Mouse (Mus musculus) heart, adult 8-10 months (tissue): ENCODE measurements at regions not wholly inside any gene's neighbourhood (a gene's known extent, or its start where the extent isn't known, plus 50 kb on each side); places are given as distances from the start of the nearest gene placed in this dataset.

Source experiments
- DNase-seq: peaks from one replicate; pipeline ENCODE4 v3.0.0; 2022; ENCODE audit warnings: low spot score

DNA sequence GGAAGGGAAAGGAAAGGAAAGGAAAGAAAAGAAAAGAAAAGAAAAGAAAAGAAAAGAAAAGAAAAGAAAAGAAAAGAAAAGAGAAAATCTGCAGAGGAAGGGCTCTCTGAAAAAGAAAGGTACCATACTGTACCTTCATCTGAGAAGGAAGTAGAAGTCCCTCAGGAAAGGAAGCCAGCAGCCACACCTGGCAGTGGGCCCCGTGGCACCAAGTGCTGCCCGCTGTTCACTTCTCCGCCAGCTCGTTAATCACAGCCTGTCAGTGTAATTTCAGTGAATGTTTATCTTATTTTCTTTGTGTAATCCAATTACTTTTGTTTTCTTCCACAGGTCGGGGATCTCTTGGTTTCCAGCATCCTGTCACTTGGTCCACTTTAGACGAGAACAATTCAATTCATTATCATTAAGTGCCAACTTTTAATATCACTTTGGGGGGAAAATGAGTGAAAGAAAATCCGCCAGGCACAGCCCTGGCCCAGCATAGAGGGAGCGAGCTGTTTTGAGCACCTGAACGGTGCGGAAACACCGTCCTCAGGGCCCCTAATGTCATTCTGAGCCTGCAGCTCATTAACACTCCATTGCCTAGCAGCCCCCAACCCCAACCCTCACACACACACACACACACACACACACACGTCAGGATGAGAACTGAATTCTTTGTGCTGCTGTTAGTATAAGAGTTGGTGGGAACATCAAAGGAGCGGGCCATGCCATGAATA is 309.7 kb downstream of the Irx2 start:
- DNase-seq: no peak

DNA sequence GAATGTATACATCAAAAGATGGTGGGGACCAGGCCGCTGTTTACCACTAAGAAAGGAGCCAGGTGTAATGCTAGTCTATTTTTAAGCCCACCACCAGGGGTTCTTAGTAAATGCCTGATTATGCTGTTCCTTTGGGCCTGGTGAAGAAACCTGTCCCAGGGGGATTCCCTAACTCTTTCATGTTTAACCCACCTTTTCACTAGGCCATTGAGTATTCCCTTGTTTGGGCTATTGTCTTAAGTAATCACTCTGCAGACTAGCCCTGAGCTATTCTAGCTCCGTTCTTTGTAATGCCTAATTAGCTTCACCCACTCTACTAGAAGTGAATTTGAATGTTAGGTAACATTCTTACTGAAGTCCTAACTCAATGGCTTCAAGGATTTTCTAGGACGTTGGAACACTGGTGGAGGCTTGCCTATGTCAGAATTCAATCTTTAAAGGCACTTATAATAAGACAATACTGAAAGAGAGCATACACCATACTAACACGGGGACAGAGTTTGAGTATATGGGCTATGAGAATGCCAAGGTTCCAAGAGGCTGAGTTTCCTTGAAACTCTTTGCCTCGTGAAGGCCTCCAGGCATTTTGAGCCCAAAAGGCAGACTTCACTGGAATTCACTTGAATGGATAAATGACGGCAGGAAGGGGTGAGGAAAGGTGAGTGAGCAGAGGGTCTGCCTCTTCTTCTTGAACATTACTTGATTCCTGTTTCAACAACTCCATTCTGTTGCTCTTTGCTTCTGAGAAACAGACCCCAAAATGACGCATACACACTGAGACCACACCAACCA is 312.7 kb upstream of the Irx4 start:
- no peak for DNase-seq

DNA sequence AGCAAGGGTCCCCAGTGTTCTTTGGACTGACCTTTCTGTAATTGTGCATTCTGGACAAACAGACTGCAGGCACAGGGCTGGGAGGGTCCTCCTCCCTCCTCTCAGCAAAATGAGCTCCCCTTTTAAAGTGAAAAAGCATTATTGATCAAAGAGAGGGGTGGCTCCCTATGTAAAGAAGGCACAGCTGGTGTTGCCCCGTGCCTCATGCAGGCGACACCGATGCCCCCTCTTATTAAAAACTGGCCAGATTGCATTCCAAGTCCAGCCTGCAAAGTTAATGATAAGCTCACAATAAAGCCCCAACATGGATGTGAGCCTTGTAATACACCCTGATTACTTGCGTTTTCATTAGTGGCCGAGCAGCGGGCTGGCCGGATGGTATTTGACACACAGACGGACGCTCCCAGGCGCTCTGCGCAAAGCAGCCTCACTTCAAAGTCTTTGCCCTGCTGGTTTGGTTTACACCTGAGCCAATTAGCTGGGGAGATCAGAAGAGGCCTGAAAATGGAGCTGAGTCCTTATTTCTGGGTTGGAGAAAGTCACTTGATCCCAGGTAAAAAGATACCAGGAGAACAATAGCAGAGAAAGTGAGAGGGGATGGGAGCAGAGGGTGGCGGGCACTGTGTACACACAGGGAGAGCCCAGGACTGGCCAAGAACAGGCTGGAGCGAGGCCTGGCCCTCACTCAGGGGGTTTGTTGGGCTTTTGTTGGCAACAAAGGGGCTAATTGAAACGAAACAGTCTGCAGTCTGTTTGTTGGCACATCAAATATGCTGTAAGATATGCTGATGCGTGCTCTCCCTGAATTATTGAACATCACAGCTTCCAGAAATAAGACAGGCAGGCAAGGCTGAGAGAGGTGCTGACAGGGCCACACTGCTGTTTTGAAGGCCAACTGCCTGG is 301.4 kb upstream of the Irx4 start:
- DNase-seq: no peak

DNA sequence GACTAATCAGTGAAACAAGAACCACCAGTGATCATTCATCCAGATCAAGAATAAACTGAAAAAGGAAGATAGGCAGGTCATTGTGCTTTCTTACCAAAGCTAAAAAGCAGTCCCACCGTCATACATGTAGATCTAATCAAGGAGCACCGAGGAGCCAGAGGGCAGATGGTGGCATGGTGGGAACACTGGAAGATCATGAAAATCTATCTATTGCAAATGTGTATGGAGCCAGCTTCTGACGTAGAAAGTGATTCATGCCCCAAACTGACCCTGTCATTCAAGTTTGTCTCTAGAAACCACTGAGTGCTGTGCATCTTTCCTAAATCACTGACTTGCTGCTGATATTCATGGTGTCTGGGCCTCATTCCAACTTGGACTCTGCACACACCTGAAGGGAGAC is 299.0 kb upstream of the Irx4 start:
- no peak for DNase-seq

DNA sequence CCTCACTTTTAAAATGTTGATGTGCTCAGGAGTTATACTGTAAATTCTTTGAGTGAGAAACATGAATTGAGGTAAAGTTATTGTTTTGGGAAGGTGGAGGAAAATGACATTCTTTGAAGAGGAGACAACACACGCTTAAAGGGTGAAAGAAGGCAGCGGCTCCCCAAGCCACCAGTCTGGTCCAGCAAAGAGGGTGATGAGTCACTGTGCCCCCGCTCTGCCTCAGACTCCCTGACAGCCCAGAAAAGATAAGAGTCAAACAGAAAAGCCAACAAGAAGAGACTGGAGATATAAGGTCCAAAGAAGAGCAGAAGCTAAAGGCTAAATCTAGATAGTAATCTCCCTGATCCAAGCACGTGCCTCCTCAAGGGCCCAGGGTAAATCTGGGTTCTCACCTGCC is 288.1 kb upstream of the Irx4 start:
- no peak for DNase-seq

GRCm38 (mm10) chr13:72972894-72973293 is 287.4 kb upstream of the Irx4 start:
- no peak for DNase-seq

DNA sequence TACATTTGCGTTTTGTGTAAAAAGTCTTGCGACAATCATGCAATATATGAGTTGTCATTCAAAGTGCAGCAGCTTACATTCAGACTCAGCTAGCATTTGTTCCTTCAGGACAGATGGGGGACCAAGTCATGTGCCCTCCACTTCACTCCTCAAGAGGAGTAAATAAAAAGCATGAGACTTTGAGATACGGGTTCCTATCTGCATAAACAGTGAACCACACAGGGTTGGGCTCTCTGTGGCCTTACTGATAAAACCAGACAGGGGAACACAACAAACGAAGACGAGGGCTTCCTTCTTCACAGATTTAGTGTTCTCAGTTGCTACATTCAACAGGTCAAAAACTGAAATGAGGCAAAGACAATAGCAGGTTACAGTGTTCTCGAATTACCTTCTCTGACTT is 283.1 kb upstream of the Irx4 start:
- no peak for DNase-seq

DNA sequence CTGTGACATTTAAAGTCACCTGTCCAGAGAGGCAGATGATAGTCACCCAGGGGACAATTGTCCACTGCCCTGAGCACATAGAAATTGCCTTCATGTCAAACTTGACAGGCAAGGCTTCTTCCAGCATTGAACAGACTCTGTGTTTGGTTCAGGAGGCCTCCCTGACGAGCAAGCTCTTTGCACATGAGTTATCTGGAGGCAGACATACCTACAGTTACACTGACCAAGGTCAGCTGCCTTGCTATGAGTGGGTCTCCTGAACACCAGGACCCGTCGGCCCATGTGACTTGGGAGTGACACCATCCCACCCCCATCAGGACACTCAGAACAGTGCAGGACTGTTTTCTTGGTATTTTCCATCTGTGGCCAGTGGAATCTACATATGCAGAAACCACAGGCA is 282.3 kb upstream of the Irx4 start:
- no peak for DNase-seq

DNA sequence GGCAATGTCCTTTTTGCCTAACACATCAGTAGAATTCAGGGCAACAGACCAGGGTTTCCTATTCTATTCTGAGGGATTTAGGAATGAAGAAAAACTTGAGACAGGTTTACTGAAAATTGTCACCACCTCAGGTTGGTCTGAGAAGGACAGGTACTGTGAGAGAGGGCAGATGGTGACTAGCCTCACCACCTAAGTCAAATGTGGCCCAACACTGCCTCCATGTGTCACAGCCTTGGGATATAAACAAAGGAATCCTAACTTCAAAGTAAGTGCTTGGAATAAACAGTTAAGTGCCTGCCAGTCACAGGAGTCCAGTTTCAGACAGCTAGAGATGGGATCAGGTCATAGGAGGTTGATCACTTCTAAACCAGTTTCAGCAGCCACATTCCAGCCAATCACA is 281.3 kb upstream of the Irx4 start:
- DNase-seq: no peak

DNA sequence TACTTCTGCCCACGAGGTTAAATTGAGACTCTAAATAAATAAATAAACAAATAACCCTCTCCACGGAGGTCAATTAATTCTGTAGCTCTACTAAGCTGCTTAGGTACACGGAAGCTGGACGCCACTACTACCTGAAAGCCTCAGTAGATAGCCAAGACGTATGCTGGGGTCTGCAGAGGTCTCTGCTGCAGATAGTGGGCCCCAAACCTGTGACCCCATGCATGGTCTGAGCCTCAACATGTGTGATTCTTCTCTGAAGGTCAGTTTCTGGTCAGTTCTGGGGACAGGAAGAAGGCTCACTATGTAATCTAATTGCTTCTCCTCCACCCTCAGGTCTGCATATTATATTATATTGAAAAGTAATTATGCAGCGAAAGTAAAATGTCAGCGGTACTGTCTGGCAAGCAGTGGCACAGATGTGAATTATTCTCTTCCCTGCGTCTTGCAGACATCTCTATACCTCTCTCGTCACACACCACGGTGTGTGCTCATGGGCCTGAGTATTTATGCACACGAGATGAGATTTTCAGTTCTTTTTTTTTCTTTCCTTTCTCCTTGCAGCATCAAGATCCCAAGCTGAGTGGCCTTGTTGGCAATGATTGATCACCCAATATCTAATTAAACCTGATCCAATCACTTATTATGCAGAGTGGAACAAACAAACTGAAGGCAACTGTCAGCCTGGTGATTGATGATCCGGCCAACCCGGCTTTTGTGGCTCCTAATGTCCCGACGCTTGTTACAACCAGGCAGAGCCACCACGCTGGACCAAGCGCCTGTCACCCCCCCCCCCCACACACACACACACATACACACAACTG is 267.5 kb upstream of the Irx4 start:
- DNase-seq: no peak

- no peak for DNase-seq
These were observed 266.8 kb upstream of the Irx4 start for GRCm38 (mm10) chr13:72993410-72993858.

- DNase-seq: no peak
These were observed 265.7 kb upstream of the Irx4 start for GRCm38 (mm10) chr13:72994538-72994937.

GRCm38 (mm10) chr13:73008856-73009546 is 251.3 kb upstream of the Irx4 start:
- no peak for DNase-seq

GRCm38 (mm10) chr13:73009547-73010475 is 250.5 kb upstream of the Irx4 start:
- DNase-seq: no peak

- no peak for DNase-seq
These were observed 241.1 kb upstream of the Irx4 start for GRCm38 (mm10) chr13:73019181-73019580.

GRCm38 (mm10) chr13:73031217-73031616 is 229.1 kb upstream of the Irx4 start:
- DNase-seq: no peak

- DNase-seq: peak; percentile 5
These were observed 227.2 kb upstream of the Irx4 start for GRCm38 (mm10) chr13:73033055-73033454.

DNA sequence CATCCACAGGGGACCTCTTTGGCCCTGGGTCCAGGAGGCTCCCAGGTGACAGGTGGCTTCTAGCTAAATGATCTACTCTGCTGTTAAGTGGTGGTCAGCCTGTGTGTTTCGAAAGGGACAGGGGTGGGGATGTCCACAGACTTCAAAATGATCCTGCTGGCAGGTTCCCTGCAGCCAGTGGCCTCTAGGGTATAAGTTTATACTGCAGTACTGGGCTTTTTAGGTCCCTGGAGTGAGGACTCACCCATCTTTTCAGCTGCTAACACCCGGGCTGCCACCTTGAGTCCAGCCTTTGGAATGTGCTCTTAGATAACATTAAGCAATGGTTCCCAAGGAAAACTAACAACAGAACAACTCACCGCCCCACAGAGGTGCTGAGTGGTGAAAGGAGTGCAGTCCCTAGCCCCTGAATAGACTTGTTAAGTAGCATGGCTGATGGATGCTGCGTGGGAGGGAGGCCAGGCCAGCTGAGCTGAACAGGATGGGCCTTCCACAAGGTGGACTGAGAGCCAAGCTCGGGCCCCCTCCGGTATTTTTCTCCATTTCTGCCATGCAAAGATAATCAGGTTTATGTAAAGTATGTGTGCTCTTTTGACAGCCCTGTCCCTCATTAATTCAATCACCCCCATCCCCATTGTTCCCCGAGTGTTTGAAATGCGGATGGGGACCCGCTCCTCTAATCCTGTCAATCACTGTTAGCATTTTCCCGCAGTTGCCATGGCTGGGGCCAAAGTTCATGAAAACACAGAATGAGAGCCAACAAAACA is 226.0 kb upstream of the Irx4 start:
- no peak for DNase-seq

- DNase-seq: no peak
These were observed 225.4 kb upstream of the Irx4 start for GRCm38 (mm10) chr13:73034886-73035285.
